Mouse (Mus musculus): Measurements from ENCODE around the gene Nop9. TPM values are rescaled to one million over a fixed set of nuclear protein-coding genes. Genes with fewer than 3 reads are reported as not detected.

The Nop9 gene
- total RNA-seq, 1 experiment: 30.0 TPM

DNA sequence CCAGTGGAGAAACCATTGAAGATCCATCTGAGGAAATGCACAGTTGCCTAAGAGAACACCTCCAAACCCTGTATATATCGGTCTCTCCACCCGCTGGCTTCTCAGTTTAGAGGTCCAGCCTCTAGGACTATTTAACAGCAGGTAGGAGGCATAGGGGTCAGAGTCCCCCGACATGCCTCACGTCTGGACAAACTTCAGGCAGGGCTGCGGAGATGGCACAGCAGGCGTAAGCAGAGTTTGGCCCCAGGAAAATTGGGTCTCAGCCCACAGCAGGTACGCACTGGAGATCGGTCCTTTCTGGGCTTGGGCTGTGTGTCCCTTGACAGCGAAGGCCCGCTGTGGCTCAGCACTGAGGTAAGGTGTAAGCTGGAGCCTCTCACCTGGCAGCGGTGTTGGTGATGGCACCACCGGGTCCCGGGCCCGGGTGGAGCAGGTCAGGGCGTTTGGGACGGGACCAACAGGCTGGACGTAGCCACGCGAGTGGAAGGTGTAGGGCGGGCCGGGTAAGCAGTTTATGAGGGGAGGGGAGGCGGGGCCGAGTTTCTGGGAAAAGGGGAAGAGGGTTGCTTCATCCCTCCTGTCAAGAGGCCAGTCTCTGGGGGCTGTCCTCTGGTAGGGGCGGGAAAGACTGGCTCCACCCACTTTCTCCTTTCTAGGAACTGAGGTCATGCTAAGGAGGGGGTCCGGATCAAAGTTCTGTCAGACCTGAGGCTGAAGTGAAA is 32.3 kb upstream of the Nop9 start:
- DNase-seq (ENCODE audit: low read depth, low spot score): peak; percentile 47
- Histone ChIP-seq H3K9me3 (ENCODE audit: control insufficient read depth, insufficient read depth, low read depth, low read length) (no peaks in the 10 kb centered on the region), H3K9ac (ENCODE audit: insufficient read depth, low read depth, low read length, poor library complexity, severe bottlenecking) (no peak overlapping the region), H3K4me3 (ENCODE audit: insufficient read depth in 1 of 2, low read depth in 1 of 2, low read length in 2 of 2, poor library complexity in 1 of 2, severe bottlenecking in 1 of 2) (peak overlapping the region; percentile 54 to 57), H3K27ac (ENCODE audit: insufficient read depth, low read depth, low read length, poor library complexity, severe bottlenecking) (no peak overlapping the region), H3K4me1 (ENCODE audit: control insufficient read depth in 2 of 2, insufficient read depth in 2 of 2, low read length in 2 of 2, poor library complexity in 1 of 2) (peaks cover 14 to 43% of the 10 kb centered on the region in 2 experiments), H3K36me3 (ENCODE audit: control insufficient read depth, insufficient read depth, low read length, poor library complexity, severe bottlenecking) (peaks cover 19% of the 10 kb centered on the region)
- no peak for TF ChIP-seq HCFC1 (IDR thresholded peaks at IDR 0.05; ENCODE audit: borderline replicate concordance, insufficient read depth, low read length)
- no peak for TF ChIP-seq MAFK (IDR thresholded peaks at IDR 0.05; ENCODE audit: insufficient read depth, low read depth, low read length)
- no peak for TF ChIP-seq ZC3H11A (IDR thresholded peaks at IDR 0.05; ENCODE audit: borderline replicate concordance, low read depth, low read length)
- no peak for TF ChIP-seq CHD2 (IDR thresholded peaks at IDR 0.05; ENCODE audit: low read depth, low read length)
- TF ChIP-seq ZNF384 (IDR thresholded peaks at IDR 0.05; ENCODE audit: low read depth, low read length): no peak
- in situ Hi-C loops (cut with MboI; ENCODE audit: low sequenced_read_pairs in 2 of 2, unreplicated experiment in 2 of 2): no loop called here

DNA sequence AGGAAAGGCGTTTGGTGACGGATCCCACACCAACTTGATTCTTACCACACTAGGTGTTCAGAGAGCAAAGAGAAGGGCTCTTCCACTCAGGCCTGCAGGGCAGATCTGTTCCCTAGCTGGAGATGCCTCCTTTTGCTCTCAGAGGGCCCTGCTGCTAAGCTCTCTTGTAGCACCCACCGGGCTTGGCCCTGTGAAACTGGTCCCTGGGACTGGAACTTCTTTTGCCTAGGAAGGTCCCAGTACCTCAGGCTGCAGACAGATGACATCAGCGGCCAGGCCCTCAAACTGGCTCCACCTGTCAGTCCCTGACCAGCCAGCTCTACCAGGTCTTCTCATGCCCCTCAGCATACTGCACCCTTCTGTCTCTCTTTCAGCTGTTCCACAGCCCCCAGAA is 31.8 kb upstream of the Nop9 start, which contains the start of gene Tgm1:
TSS of gene Tgm1 (minus strand) at position 198 of the 394 bp plus-strand sequence.
- Histone ChIP-seq H3K4me3 (ENCODE audit: insufficient read depth in 1 of 2, low read depth in 1 of 2, low read length in 2 of 2, poor library complexity in 1 of 2, severe bottlenecking in 1 of 2) (peak within 1 kb of the TSS; percentile 54 to 57), H3K9me3 (ENCODE audit: control insufficient read depth, insufficient read depth, low read depth, low read length) (no peaks in the 10 kb centered on the region), H3K4me1 (ENCODE audit: control insufficient read depth in 2 of 2, insufficient read depth in 2 of 2, low read length in 2 of 2, poor library complexity in 1 of 2) (peaks cover 14 to 40% of the 10 kb centered on the region in 2 experiments), H3K9ac (ENCODE audit: insufficient read depth, low read depth, low read length, poor library complexity, severe bottlenecking) (no peak within 1 kb of the TSS), H3K27ac (ENCODE audit: insufficient read depth, low read depth, low read length, poor library complexity, severe bottlenecking) (no peak within 1 kb of the TSS), H3K36me3 (ENCODE audit: control insufficient read depth, insufficient read depth, low read length, poor library complexity, severe bottlenecking) (peaks cover 25% of the 10 kb centered on the region)
- TF ChIP-seq MAFK (IDR thresholded peaks at IDR 0.05; ENCODE audit: insufficient read depth, low read depth, low read length) (no peak), ZC3H11A (IDR thresholded peaks at IDR 0.05; ENCODE audit: borderline replicate concordance, low read depth, low read length) (no peak), HCFC1 (IDR thresholded peaks at IDR 0.05; ENCODE audit: borderline replicate concordance, insufficient read depth, low read length) (no peak), CHD2 (IDR thresholded peaks at IDR 0.05; ENCODE audit: low read depth, low read length) (no peak), ZNF384 (IDR thresholded peaks at IDR 0.05; ENCODE audit: low read depth, low read length) (no peak)
- no peak for DNase-seq (ENCODE audit: low read depth, low spot score)
- in situ Hi-C loops (cut with MboI; ENCODE audit: low sequenced_read_pairs in 2 of 2, unreplicated experiment in 2 of 2): no loop called here

DNA sequence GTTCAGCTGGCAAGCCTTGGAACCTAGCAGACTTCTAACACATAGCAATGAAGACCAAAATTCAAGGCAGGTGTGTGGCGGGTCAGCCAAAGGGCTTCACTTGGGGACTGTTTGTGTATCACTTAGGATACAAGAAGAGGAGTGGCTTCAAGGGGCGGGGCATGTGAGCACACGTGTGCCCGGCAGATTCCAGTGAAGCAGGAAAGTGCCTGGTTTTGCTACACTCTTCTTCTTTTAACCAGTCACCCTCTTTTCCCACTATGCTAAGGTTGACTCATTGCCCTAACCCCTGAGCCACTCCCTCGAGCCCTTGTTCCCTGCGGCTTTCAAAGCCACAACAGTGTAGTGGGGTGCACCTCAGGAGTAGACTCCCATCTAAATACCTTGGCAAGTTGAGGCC is 30.6 kb upstream of the Nop9 start:
- TF ChIP-seq ZC3H11A (IDR thresholded peaks at IDR 0.05; ENCODE audit: borderline replicate concordance, low read depth, low read length): no peak
- DNase-seq (ENCODE audit: low read depth, low spot score): no peak
- in situ Hi-C loops (cut with MboI; ENCODE audit: low sequenced_read_pairs in 2 of 2, unreplicated experiment in 2 of 2): no loop called here
- Histone ChIP-seq H3K4me3 (ENCODE audit: insufficient read depth in 1 of 2, low read depth in 1 of 2, low read length in 2 of 2, poor library complexity in 1 of 2, severe bottlenecking in 1 of 2) (no peak overlapping the region), H3K36me3 (ENCODE audit: control insufficient read depth, insufficient read depth, low read length, poor library complexity, severe bottlenecking) (peaks cover 35% of the 10 kb centered on the region), H3K9ac (ENCODE audit: insufficient read depth, low read depth, low read length, poor library complexity, severe bottlenecking) (no peak overlapping the region), H3K9me3 (ENCODE audit: control insufficient read depth, insufficient read depth, low read depth, low read length) (no peaks in the 10 kb centered on the region), H3K4me1 (ENCODE audit: control insufficient read depth in 2 of 2, insufficient read depth in 2 of 2, low read length in 2 of 2, poor library complexity in 1 of 2) (peaks cover 14 to 38% of the 10 kb centered on the region in 2 experiments), H3K27ac (ENCODE audit: insufficient read depth, low read depth, low read length, poor library complexity, severe bottlenecking) (no peak overlapping the region)

DNA sequence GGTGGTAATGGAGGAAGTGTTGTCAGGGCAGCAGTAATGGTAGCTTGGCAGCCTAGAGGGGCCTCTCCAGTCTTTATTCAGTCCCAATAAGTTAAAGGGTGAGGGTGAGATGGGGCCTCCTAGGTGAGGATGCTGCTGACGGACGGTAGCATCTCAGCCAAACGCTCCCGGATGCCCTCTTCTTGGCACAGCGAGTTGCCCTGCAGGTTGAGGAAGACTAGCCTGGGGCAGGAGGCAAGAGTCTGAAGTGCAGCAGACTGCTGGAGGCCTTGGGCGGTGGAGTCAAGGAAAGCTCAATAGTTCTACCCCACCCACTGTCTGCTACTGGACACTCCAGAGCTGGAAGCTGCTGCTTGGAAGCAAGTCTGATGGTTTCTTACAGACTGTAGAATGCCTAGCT is 29.2 kb upstream of the Nop9 start:
- no peak for DNase-seq (ENCODE audit: low read depth, low spot score)
- Histone ChIP-seq H3K27ac (ENCODE audit: insufficient read depth, low read depth, low read length, poor library complexity, severe bottlenecking) (no peak overlapping the region), H3K9me3 (ENCODE audit: control insufficient read depth, insufficient read depth, low read depth, low read length) (no peaks in the 10 kb centered on the region), H3K4me3 (ENCODE audit: insufficient read depth in 1 of 2, low read depth in 1 of 2, low read length in 2 of 2, poor library complexity in 1 of 2, severe bottlenecking in 1 of 2) (no peak overlapping the region), H3K4me1 (ENCODE audit: control insufficient read depth in 2 of 2, insufficient read depth in 2 of 2, low read length in 2 of 2, poor library complexity in 1 of 2) (peaks cover 10 to 39% of the 10 kb centered on the region in 2 experiments; a peak in 3 of 4 replicates), H3K36me3 (ENCODE audit: control insufficient read depth, insufficient read depth, low read length, poor library complexity, severe bottlenecking) (peaks cover 35% of the 10 kb centered on the region), H3K9ac (ENCODE audit: insufficient read depth, low read depth, low read length, poor library complexity, severe bottlenecking) (no peak overlapping the region)
- in situ Hi-C loops (cut with MboI; ENCODE audit: low sequenced_read_pairs in 2 of 2, unreplicated experiment in 2 of 2): no loop called here
- TF ChIP-seq MAFK (IDR thresholded peaks at IDR 0.05; ENCODE audit: insufficient read depth, low read depth, low read length): no peak
- TF ChIP-seq ZNF384 (IDR thresholded peaks at IDR 0.05; ENCODE audit: low read depth, low read length): no peak
- TF ChIP-seq HCFC1 (IDR thresholded peaks at IDR 0.05; ENCODE audit: borderline replicate concordance, insufficient read depth, low read length): no peak

DNA sequence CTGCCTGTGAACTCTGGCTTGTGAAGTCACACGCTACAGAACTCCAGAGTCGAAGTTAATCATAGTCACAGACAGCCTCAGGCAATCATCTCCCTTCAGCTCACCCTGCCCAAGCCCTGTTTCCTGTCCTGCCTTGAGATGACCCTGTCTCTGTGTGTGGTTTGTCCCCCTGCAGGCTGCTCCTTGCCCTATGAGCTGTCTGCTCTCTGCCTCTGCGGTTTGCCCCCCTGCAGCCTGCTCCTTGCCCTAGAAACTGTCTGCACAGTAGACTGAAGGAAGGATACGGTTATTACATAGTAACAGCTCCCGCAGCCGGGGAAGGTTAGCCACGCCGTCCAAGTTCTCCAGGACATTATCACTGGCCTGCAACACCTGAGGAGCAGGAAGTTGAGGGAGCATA is 28.6 kb upstream of the Nop9 start:
- in situ Hi-C loops (cut with MboI; ENCODE audit: low sequenced_read_pairs in 2 of 2, unreplicated experiment in 2 of 2): no loop called here
- no peaks in the 10 kb centered on the region for H3K9me3 ChIP-seq (ENCODE audit: control insufficient read depth, insufficient read depth, low read depth, low read length)
- H3K4me3 ChIP-seq (ENCODE audit: insufficient read depth in 1 of 2, low read depth in 1 of 2, low read length in 2 of 2, poor library complexity in 1 of 2, severe bottlenecking in 1 of 2): no peak overlapping the region

More for the DNA sequence above, 28.6 kb upstream of the Nop9 start:
- Histone ChIP-seq H3K27ac (ENCODE audit: insufficient read depth, low read depth, low read length, poor library complexity, severe bottlenecking) (no peak overlapping the region), H3K4me1 (ENCODE audit: control insufficient read depth in 2 of 2, insufficient read depth in 2 of 2, low read length in 2 of 2, poor library complexity in 1 of 2) (peaks cover 12 to 35% of the 10 kb centered on the region in 2 experiments; a peak in 3 of 4 replicates), H3K36me3 (ENCODE audit: control insufficient read depth, insufficient read depth, low read length, poor library complexity, severe bottlenecking) (peaks cover 35% of the 10 kb centered on the region), H3K9ac (ENCODE audit: insufficient read depth, low read depth, low read length, poor library complexity, severe bottlenecking) (no peak overlapping the region)
- no peak for DNase-seq (ENCODE audit: low read depth, low spot score)
- TF ChIP-seq CHD2 (IDR thresholded peaks at IDR 0.05; ENCODE audit: low read depth, low read length) (no peak), ZNF384 (IDR thresholded peaks at IDR 0.05; ENCODE audit: low read depth, low read length) (no peak), MAFK (IDR thresholded peaks at IDR 0.05; ENCODE audit: insufficient read depth, low read depth, low read length) (no peak), ZC3H11A (IDR thresholded peaks at IDR 0.05; ENCODE audit: borderline replicate concordance, low read depth, low read length) (no peak), HCFC1 (IDR thresholded peaks at IDR 0.05; ENCODE audit: borderline replicate concordance, insufficient read depth, low read length) (no peak)
